Mouse (Mus musculus) right cerebral cortex, adult 2 months (tissue): ENCODE results near the gene Foxa2.

Experiments used
- DNase-seq, 2 experiments: peaks; one replicate each; pipeline ENCODE4 v3.0.0; 2021 to 2022; ENCODE audit warnings: low spot score in 2 of 2

The Foxa2 gene

DNA sequence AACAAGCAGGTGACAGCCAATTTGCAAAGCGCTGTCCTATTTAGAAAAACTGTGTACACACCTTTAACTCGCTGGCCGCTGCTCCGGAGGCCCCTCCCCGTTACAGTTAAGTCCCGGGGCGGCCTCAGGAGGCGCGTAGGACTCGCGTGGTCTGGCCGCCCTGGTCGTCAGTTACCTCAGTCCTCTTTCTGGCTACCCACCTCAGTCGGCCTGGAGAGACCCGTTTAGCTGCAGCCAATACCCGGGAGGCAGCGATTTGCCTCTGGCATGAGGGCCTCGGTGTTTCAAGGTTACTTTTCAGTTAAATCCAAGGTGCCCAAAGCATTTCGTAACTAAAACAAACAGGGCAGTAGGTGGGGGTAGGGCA, at the start of gene Foxa2:
Gene Foxa2 (minus strand): TSS at position 171 of the 367 bp plus-strand sequence.
- no peak for DNase-seq

DNA sequence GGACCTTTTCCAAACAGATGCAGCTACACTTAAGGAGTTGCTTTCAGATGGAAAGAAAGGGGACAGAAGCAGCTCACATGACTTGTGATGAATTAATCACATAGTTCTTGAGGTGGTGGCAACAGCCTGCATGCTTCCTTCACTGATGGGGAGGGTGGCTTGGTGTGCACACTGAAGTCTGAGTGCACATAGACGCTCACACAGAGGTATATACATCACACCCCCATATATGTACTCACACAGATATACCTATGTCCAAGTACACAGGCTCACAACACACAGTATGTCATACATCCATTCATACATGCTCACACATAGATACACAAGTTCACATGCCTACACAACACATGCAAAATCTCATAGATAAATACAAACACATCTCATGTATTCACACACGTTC, 45.3 kb upstream of the Foxa2 start:
- DNase-seq = no peak

GRCm38 (mm10) chr2:148091657-148092056, 44.9 kb upstream of the Foxa2 start:
- DNase-seq = no peak

- DNase-seq = no peak
Measured at GRCm38 (mm10) chr2:148090071-148090470, 43.3 kb upstream of the Foxa2 start.

- no peak for DNase-seq
Measured at GRCm38 (mm10) chr2:148085529-148085928, 38.8 kb upstream of the Foxa2 start.

DNA sequence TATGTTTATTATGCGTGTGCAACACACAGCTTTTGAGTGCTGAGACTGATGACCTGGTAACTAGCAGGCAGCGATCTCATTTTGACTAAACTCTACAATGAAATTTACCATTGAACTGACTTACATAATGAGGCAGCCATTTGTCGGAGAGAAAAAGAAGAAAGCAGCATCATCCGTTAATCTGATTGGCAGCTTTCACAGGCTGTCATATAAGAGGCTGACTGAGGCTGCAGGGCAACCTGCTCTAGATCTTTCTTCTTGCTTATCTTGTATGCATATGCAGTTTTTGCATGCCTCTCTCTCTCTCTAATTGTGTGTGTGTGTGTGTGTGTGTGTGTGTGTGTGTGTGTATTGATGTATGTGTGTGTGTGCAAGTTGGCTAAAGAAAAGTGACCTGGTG, 38.4 kb upstream of the Foxa2 start:
- no peak for DNase-seq

GRCm38 (mm10) chr2:148082283-148082682, 35.5 kb upstream of the Foxa2 start:
- peak; percentile 13 to 30 for DNase-seq

- DNase-seq = no peak
Measured at GRCm38 (mm10) chr2:148060705-148061104, 13.9 kb upstream of the Foxa2 start.

- no peak for DNase-seq
Measured at GRCm38 (mm10) chr2:148053411-148053810, 6.6 kb upstream of the Foxa2 start.

- DNase-seq = no peak
Measured at GRCm38 (mm10) chr2:148048484-148049129, 1.8 kb upstream of the Foxa2 start.

DNA sequence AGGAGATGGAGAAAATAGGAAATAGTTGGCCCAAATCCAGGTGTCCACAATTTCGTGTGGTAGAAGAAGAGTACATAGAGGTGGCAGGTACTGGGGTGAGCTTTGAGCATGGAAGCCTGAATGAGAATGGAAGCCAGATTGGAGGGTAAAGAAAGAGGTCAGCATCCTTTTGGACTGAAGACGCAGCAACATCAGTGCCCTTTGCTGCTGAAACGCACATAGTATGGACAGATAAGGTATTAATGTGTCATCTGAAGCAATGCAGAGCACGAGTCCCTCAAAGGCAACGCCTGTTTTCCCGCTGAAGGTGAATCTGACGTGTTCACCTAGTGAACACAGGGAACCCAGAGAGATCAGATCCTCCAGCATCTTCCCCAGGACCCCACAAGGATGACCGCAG, 842 bp upstream of the Foxa2 start:
- no peak for DNase-seq

DNA sequence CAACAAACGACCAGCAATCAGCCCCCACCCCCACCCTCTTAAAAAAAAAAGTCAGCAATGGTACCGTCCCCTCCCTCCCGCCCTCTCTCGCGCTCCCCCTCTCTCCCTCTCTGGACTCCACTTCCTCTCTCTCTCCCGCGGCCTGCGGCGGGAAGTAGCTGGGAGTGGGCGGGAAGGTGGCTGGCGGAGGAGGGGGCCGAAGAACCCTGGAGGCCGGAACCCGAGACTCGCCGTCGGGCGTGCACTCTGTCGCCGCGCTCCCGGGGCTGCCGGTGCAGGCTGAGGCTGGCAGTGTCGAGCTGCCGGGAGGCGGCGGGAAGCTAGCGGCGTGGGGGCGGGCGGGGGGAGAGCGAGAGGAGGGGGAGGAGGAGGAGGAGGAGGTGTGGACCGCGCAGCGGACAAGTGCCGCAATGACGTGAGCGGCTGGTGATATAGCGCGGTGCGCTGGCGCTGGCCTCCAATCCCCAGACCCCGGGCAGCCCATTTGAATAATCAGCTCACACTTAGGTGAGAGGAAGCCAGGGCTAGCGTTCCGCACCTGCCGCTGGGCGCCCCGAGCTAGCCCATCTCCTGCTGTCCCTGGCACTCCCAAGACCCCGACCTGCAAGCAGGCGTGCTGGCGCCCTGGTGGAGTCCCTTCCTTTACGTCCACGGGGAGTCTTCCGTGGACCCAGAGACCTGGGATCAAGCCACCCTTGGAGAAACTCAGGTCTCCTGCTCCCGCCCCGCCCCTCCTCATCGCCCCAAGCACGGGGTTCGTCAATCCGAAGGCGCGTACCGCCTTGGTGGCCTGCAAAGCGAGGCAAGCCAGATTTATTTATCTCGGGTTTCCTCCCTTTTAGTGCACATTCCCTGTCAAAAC, 601 bp downstream of the Foxa2 start:
- no peak for DNase-seq

- no peak for DNase-seq
Measured at GRCm38 (mm10) chr2:148045543-148045936, 1.2 kb downstream of the Foxa2 start.

- no peak for DNase-seq
Measured at GRCm38 (mm10) chr2:148044877-148045539, 1.8 kb downstream of the Foxa2 start.

- DNase-seq = no peak
Measured at GRCm38 (mm10) chr2:148043976-148044876, 2.5 kb downstream of the Foxa2 start.

- no peak for DNase-seq
Measured at GRCm38 (mm10) chr2:148043271-148043975, 3.3 kb downstream of the Foxa2 start.

- no peak for DNase-seq
Measured at GRCm38 (mm10) chr2:148042126-148042640, 4.6 kb downstream of the Foxa2 start.

GRCm38 (mm10) chr2:148041381-148041780, 5.4 kb downstream of the Foxa2 start:
- no peak for DNase-seq

DNA sequence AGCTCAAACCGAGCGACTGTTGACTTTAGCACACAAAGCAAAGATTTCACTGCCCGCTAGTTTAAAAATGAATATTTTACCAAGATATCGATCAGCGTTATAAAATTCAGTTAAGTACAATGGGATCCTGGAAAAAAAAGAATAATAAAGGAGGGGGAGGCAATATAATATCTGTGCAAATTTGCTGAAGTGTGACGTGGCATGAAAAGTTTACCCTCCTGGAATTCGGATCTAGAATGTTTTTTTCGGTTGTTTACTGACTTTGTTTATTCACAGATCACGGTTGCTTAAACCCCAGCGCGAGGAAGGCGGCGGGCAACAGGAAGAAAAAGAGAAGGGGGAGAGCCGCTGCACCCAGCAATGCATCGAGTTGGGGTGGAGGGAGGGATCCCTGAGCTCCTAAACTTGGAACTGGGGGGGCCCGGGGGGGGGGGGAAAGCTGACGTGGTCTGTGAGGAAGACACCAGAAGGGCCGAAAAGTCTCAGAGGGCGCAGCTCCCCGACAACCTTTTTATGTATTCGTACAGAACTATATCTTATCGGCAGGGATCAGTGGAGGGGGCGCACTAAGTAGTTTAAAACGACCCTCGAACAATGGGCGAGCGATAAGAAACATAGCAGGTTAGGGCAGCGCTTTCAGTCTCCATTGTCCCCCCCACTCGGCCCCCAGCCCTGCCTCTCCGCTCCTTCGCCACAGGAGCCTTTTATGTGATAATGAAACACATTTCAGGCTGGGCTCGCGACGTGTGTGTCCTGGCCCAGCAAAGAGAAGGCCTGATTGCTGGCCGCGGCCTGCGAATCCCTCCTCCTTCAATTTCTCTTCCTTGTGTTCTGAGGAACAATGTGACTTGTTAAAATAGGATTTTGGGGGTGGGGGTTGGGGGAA, 6.3 kb downstream of the Foxa2 start:
- DNase-seq = no peak
